Mouse (Mus musculus): ENCODE data around the gene Lypla2. TPM values are rescaled to one million over a fixed set of nuclear protein-coding genes. Genes with fewer than 3 reads are reported as not detected.

The Lypla2 gene
- total RNA-seq, 2 experiments from 2014 or later, result 95.3 to 103 TPM

DNA sequence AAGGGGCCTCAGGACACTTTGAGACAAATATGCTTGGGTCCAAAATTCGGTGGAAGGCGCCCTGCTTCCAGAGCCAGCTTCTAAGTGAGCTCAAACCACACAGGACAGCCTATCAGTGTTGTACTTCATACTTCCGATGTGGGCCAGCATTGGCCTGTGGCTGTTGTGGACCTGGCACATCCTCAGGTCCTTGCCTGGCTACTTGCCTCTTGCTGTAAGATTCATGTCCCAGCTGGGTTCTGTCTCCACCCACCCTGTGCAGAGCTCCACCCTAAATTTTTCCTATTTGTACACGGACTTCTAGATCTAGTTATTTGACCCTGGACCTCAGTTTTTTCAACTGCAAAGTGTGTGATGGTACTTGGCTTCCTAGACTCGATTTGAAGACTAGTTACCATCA is 36.9 kb downstream of the Lypla2 start:
- Histone ChIP-seq H3K27ac (peak overlapping the region; percentile 62; the same call in 1 of the 2 replicates), H3K4me3 (no peak overlapping the region)
- TF ChIP-seq CTCF (conservative IDR thresholded peaks at IDR 0.05), result no peak
- DNase-seq (ENCODE audit: low spot score in 2 of 2), result no peak

DNA sequence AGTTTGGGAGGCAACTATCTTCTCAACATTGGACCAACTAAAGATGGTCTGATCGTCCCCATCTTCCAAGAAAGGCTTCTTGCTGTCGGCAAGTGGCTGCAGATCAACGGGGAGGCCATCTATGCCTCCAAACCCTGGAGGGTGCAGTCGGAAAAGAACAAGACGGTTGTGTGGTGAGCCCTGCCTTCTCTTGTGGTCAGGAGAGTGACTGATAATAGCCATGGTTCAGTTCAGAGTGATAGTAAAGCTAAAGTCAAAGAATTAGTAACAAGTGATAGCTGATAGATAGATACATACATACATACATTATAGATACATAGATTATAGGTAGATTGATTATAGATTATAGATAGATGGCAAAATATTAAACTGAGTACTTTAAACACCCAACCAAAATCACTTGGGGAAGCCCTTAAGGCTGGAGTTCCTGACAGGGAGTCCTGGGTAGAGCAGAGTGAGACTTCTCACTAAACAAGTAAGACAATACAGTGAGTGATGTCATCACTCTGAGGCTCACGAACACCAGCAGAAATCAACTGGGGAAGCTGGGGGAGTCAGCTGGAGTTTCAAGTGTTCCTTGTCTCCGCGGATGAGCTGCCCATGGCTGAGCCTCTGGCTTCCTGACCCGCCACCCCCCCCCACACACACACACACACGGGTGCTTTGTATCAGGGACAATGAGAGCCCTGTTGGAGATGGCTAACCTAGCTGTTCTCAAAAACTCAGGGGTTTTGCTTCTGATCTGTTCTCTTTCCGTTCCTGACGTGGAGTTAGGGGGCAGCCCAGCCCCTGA is 37.5 kb downstream of the Lypla2 start:
- H3K4me3 ChIP-seq, result no peak overlapping the region
- no peak for TF ChIP-seq CTCF (conservative IDR thresholded peaks at IDR 0.05)
- peak overlapping the region; percentile 62; the same call in 1 of the 2 replicates for H3K27ac ChIP-seq
- DNase-seq (ENCODE audit: low spot score in 2 of 2), result no peak

DNA sequence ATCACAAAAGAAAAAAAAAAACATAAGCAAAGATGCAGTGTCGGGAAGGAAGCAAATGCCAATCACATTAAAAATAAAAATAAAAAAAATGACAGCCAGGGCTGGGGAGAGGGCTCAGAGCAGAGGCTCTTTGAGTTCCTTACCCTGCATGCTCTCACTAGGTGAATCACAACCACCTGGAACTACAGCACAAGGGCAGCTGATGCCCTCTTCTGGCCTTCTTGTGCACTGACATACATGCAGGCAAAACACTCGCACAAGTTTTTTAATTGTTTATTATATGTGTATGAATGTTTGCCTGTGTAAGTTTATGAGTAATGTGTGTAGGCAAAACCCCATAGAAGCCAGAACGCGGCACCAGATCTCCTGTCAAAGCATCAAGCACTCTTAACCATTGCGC is 40.6 kb downstream of the Lypla2 start:
- Histone ChIP-seq H3K4me3 (no peak overlapping the region), H3K27ac (no peak overlapping the region)
- DNase-seq (ENCODE audit: low spot score in 2 of 2), result no peak
- TF ChIP-seq CTCF (conservative IDR thresholded peaks at IDR 0.05), result peak; percentile 82

DNA sequence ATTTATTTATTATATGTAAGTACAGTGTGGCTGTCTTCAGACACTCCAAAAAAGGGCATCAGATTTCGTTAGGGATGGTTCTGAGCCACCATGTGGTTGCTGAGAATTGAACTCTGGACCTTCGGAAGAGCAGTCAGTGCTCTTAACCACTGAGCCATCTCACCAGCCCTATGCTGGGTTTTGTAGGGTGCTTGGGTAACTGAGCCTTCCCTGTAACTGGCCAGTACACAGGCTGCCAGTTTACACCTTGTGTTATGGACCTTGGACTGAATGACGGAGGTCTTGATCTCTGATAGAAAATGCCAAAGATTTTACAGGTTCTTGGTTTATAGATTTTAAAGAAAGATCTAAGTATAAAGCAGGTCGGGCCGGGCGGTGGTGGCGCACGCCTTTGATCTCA is 42.2 kb downstream of the Lypla2 start:
- no peak for DNase-seq (ENCODE audit: low spot score in 2 of 2)
- H3K4me3 ChIP-seq, result no peak overlapping the region
- H3K27ac ChIP-seq, result no peak overlapping the region
- TF ChIP-seq CTCF (conservative IDR thresholded peaks at IDR 0.05), result no peak

- Histone ChIP-seq H3K4me3 (no peak overlapping the region), H3K27ac (no peak overlapping the region)
- no peak for DNase-seq (ENCODE audit: low spot score in 2 of 2)
- no peak for TF ChIP-seq CTCF (conservative IDR thresholded peaks at IDR 0.05)
Observed at GRCm38 (mm10) chr4:135929828-135930227, 42.6 kb downstream of the Lypla2 start.

DNA sequence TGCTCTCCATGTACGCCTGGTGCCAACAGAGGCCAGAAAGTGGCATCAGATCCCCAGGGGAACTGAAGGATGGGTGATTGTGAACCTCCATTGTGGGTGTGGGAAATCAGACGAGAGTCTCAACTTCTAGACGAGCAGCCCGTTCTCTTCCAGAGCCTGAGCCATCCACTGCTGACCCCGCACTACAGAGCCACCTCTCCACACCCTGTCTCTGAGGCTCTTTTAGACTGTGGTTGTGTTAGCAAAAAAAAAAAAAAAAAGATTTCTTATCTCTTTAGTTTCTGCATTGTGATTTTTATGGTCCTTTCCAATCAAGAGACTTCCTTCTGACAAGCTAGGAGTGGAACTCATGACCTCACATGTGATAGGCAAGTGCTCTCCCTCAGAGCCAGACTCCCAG is 43.0 kb downstream of the Lypla2 start:
- Histone ChIP-seq H3K27ac (no peak overlapping the region), H3K4me3 (no peak overlapping the region)
- no peak for TF ChIP-seq CTCF (conservative IDR thresholded peaks at IDR 0.05)
- no peak for DNase-seq (ENCODE audit: low spot score in 2 of 2)

DNA sequence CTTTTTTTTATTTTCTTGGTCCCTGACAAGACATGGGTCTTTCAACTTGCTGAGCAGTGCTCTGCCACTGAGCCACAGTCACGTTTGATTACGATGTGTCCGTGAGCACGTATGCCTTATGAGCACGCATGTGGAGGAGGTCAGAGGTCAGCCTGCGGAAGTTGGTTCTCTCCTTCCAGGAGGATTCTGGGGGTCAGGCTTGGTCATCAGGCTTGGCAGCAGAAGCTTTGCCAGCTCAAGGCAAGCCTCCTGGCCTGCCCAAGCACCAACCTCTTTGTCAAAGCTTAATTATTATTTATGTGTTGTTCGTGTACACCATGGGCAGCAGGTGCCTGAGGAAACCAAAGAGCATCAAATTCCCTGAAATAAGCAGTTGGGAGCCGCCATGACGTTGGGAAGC is 44.0 kb downstream of the Lypla2 start:
- Histone ChIP-seq H3K4me3 (no peak overlapping the region), H3K27ac (no peak overlapping the region)
- no peak for TF ChIP-seq CTCF (conservative IDR thresholded peaks at IDR 0.05)
- DNase-seq (ENCODE audit: low spot score in 2 of 2), result no peak

DNA sequence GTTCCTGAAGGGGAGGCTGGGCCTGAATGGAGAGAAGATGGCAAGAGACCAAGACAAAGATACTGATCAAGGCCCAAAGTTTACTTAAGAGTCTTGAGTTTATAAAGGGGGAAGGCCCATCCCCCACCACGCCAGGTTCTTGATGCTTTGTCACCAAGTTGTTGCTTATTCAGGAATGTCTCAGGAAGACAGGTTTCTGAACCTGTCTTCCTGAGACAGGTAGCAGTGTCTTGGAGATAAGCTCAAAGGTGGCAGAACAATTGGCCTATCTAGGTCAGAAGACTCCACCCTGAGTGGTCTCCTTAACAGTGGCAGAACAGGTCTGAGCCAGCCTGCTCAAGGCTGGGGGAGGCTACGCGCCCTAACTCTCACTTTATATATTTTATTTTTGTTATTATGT is 45.6 kb downstream of the Lypla2 start:
- Histone ChIP-seq H3K4me3 (no peak overlapping the region), H3K27ac (no peak overlapping the region)
- TF ChIP-seq CTCF (conservative IDR thresholded peaks at IDR 0.05), result no peak
- DNase-seq (ENCODE audit: low spot score in 2 of 2), result no peak

GRCm38 (mm10) chr4:135926195-135926808 is 46.1 kb downstream of the Lypla2 start:
- no peak for DNase-seq (ENCODE audit: low spot score in 2 of 2)
- Histone ChIP-seq H3K4me3 (no peak overlapping the region), H3K27ac (no peak overlapping the region)
- TF ChIP-seq CTCF (conservative IDR thresholded peaks at IDR 0.05), result no peak

GRCm38 (mm10) chr4:135925341-135925740 is 47.1 kb downstream of the Lypla2 start:
- no peak overlapping the region for H3K4me3 ChIP-seq

DNA sequence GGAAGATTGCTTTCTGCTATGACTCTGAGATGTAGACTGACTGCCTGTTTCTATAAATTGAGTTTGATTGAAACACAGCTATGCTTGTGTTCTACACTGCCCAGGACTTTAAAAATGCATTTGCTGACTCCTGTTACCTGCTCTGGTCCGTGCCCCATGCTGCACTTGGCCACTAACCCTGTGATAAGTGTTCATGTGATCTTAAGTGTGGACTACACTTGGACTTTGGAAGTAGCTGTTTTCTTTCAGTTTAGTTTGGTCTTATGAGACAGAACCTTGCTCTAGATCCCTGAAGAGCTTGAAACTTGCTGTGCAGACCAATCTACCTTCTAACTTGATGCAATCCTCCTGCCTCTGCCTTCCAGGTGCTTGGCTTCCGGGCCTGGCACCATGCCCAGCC is 48.0 kb downstream of the Lypla2 start:
- Histone ChIP-seq H3K4me3 (no peak overlapping the region), H3K27ac (no peak overlapping the region)
- DNase-seq (ENCODE audit: low spot score in 2 of 2), result no peak
- TF ChIP-seq CTCF (conservative IDR thresholded peaks at IDR 0.05), result no peak

More at GRCm38 (mm10) chr4:135925341-135925740, 47.1 kb downstream of the Lypla2 start:
- peak overlapping the region; percentile 58; the same call in 1 of the 2 replicates for H3K27ac ChIP-seq
- DNase-seq (ENCODE audit: low spot score in 2 of 2), result no peak
- no peak for TF ChIP-seq CTCF (conservative IDR thresholded peaks at IDR 0.05)

DNA sequence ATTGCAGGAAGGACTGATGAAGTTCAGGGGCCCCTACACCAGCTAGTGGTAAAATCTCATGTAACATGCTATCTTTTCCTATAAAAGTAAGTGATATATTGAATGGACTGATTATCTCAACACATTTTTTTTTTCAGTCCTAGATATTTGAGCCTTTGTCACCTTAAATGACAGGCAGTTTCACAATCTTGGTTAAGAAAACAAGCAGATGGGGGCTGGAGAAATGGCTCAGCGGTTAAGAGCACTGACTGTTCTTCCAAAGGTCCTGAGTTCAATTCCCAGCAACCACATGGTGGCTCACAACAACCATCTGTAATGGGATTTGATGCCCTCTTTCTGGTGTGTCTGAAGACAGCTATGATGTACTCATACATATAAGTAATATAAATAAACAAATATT is 50.2 kb downstream of the Lypla2 start:
- no peak overlapping the region for H3K4me3 ChIP-seq
- no peak for DNase-seq (ENCODE audit: low spot score in 2 of 2)
- no peak overlapping the region for H3K27ac ChIP-seq
- no peak for TF ChIP-seq CTCF (conservative IDR thresholded peaks at IDR 0.05)

GRCm38 (mm10) chr4:135921257-135922120 is 50.9 kb downstream of the Lypla2 start:
- no peak for DNase-seq (ENCODE audit: low spot score in 2 of 2)
- Histone ChIP-seq H3K27ac (peak overlapping the region; percentile 71; the same call in 1 of the 2 replicates), H3K4me3 (peak overlapping the region; percentile 94)
- no peak for TF ChIP-seq CTCF (conservative IDR thresholded peaks at IDR 0.05)

Measured in layer of hippocampus, adult 2 months (tissue).